Comparison of ENCODE assay signal across 8 mouse cellular contexts in the genomic region with DNA sequence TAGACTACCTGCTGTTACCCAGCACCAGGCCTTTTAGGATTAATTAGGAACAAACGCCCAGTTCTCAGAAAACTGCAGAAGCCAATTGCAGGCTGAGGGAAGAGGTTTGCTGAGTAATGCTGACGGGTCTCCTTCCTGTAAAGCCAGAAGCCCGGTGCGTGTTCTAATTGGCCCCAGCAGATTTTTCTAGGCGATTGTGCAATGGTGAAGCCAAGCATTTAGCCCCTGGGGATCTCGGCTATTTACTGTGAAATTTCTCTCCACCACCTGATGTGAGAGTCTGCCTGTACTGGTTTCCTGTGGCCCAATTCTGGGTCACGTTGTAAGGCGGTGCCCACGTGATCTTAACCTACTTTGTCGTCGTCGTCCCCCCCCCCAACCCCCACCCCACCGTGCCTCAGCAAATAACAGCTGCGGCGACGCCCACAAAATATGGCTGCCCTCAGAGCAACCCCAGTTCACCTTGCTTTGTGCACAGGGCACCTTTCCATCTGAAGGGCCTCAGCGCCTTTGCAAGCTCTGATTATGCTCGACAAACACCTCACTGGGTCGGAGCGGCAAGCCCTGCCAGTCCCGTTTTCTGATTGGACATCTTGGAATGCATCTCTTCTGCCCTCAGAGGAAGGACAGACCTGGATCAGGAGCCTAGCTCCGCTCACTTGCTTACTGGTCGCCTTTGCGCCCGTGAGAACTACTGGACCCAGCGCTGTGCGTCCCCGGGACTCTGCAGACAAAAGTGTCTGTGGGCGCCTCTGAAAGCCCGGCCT. TPM values are rescaled to one million over a fixed set of nuclear protein-coding genes. Genes with fewer than 3 reads are reported as not detected.
DNase-seq lines count a peak whose midpoint lies in the region; ATAC-seq and TF ChIP-seq lines count a peak whose summit lies in the region.

No protein-coding gene starts in this region.

- H3K27me3 ChIP-seq in embryonic facial prominence, embryonic 14.5 days (replicated peaks; ENCODE audit: control insufficient read depth, insufficient read depth, low read length) = no peaks in the 10 kb centered on the region
- H3K27me3 ChIP-seq in heart, adult 2 months (ENCODE audit: control insufficient read depth, insufficient read depth, low read length) = no peaks in the 10 kb centered on the region
- no peaks in the 10 kb centered on the region for H3K27me3 ChIP-seq in kidney, adult 2 months (replicated peaks; ENCODE audit: control insufficient read depth, insufficient read depth, low read length)
- no peaks in the 10 kb centered on the region for H3K27me3 ChIP-seq in limb, embryonic 12.5 days
- 0 out of 2 replicates have a peak, but pooled peaks cover 3% of the 10 kb centered on the region for H3K27me3 ChIP-seq in midbrain, embryonic 13.5 days

- H3K36me3 ChIP-seq in embryonic facial prominence, embryonic 14.5 days (ENCODE audit: control insufficient read depth, insufficient read depth, low read length) = no peaks in the 10 kb centered on the region
- H3K36me3 ChIP-seq in heart, adult 2 months (ENCODE audit: control insufficient read depth, insufficient read depth, low read length) = no peaks in the 10 kb centered on the region
- no peaks in the 10 kb centered on the region for H3K36me3 ChIP-seq in kidney, adult 2 months (ENCODE audit: control insufficient read depth, insufficient read depth, low read length)
- H3K36me3 ChIP-seq in limb, embryonic 12.5 days = no peaks in the 10 kb centered on the region
- H3K36me3 ChIP-seq in midbrain, embryonic 13.5 days = no peaks in the 10 kb centered on the region

- intact Hi-C loops in heart, adult 2 months (cut with DNase I) = loop anchor here (1.0 to 5.0 kb wide), 4 partner anchors 15 to 128 kb away; a partner anchor contains a TSS

- peak overlapping the region; percentile 93 for H3K4me2 ChIP-seq in embryonic facial prominence, embryonic 14.5 days (ENCODE audit: low read depth, low read length)
- peak overlapping the region; percentile 85 for H3K4me2 ChIP-seq in limb, embryonic 12.5 days
- H3K4me2 ChIP-seq in midbrain, embryonic 13.5 days (replicated peaks) = peak overlapping the region; percentile 77

- H3K9me3 ChIP-seq in embryonic facial prominence, embryonic 14.5 days (ENCODE audit: control insufficient read depth, low read length) = no peaks in the 10 kb centered on the region
- H3K9me3 ChIP-seq in limb, embryonic 12.5 days = no peaks in the 10 kb centered on the region
- no peaks in the 10 kb centered on the region for H3K9me3 ChIP-seq in midbrain, embryonic 13.5 days

- H3K4me1 ChIP-seq in embryonic facial prominence, embryonic 14.5 days (ENCODE audit: control insufficient read depth, insufficient read depth, low read length) = peaks cover 8% of the 10 kb centered on the region; the same call in 1 of the 2 replicates
- H3K4me1 ChIP-seq in heart, adult 2 months (ENCODE audit: control insufficient read depth, insufficient read depth, low read length) = peaks cover 11% of the 10 kb centered on the region
- H3K4me1 ChIP-seq in kidney, adult 2 months (ENCODE audit: control insufficient read depth, insufficient read depth, low read length) = peaks cover 14% of the 10 kb centered on the region; the same call in 1 of the 2 replicates
- peaks cover 12% of the 10 kb centered on the region for H3K4me1 ChIP-seq in limb, embryonic 12.5 days (replicated peaks)
- H3K4me1 ChIP-seq in midbrain, embryonic 13.5 days (replicated peaks) = peaks cover 19% of the 10 kb centered on the region

- no peaks in the 10 kb centered on the region for H3K79me2 ChIP-seq in heart, adult 2 months (replicated peaks; ENCODE audit: control insufficient read depth, insufficient read depth, low read length)

- TF ChIP-seq EP300 in heart, adult 2 months (IDR thresholded peaks at IDR 0.05; ENCODE audit: insufficient read depth, low read depth, low read length) = peak; percentile 78

- peak; percentile 98 for DNase-seq in 416B (ENCODE audit: low read depth)
- peak; percentile 72 for DNase-seq in adrenal gland, postnatal 25 days
- DNase-seq in embryonic facial prominence, embryonic 14.5 days (ENCODE audit: low spot score) = peak; percentile 94
- peak; percentile 83 to 86 for DNase-seq in heart, adult 2 months
- peak; percentile 94 for DNase-seq in kidney, adult 2 months
- DNase-seq in spleen, adult 18-20 months = peak; percentile 64 to 67

- WGBS in embryonic facial prominence, embryonic 14.5 days = under 1% methylated on average over 30 of the region's 30 CpGs
- under 1% methylated on average over 30 of the region's 30 CpGs for WGBS in heart, adult 2 months
- 2% methylated on average over 30 of the region's 30 CpGs for WGBS in kidney, adult 2 months
- WGBS in limb, embryonic 12.5 days = under 1% methylated on average over 30 of the region's 30 CpGs
- WGBS in midbrain, embryonic 13.5 days = under 1% methylated on average over 30 of the region's 30 CpGs

- ATAC-seq in embryonic facial prominence, embryonic 14.5 days (ENCODE audit: low read depth) = peak; percentile 77
- peak; percentile 68; the same call in 1 of the 2 replicates for ATAC-seq in limb, embryonic 12.5 days (ENCODE audit: insufficient number of reproducible peaks, insufficient read depth, low FRiP score, low TSS enrichment, low read depth)
- peak; percentile 74 for ATAC-seq in midbrain, embryonic 13.5 days

- peak overlapping the region; percentile 75 for H3K27ac ChIP-seq in embryonic facial prominence, embryonic 14.5 days (replicated peaks; ENCODE audit: low read depth, low read length)
- peak overlapping the region; percentile 99 for H3K27ac ChIP-seq in heart, adult 2 months
- peak overlapping the region; percentile 99 for H3K27ac ChIP-seq in kidney, adult 2 months (ENCODE audit: insufficient read depth, low read depth, low read length)
- H3K27ac ChIP-seq in limb, embryonic 12.5 days = peak overlapping the region; percentile 91
- H3K27ac ChIP-seq in midbrain, embryonic 13.5 days = peak overlapping the region; percentile 90

- peak overlapping the region; percentile 59 for H3K9ac ChIP-seq in embryonic facial prominence, embryonic 14.5 days (ENCODE audit: low read depth, low read length)
- H3K9ac ChIP-seq in heart, adult 2 months (ENCODE audit: low read depth, low read length) = peak overlapping the region; percentile 66
- peak overlapping the region; percentile 57 for H3K9ac ChIP-seq in limb, embryonic 12.5 days (replicated peaks)
- peak overlapping the region; percentile 66 for H3K9ac ChIP-seq in midbrain, embryonic 13.5 days (replicated peaks)

- TF ChIP-seq POLR2A in heart, adult 2 months (IDR thresholded peaks at IDR 0.05; ENCODE audit: insufficient read depth, low read depth, low read length) = peak; percentile 68
- TF ChIP-seq POLR2A in kidney, adult 2 months (IDR thresholded peaks at IDR 0.05; ENCODE audit: low read depth, low read length) = no peak

- no peak for TF ChIP-seq CTCF in heart, adult 2 months (IDR thresholded peaks at IDR 0.05)
- TF ChIP-seq CTCF in kidney, adult 2 months (conservative IDR thresholded peaks at IDR 0.05; ENCODE audit: insufficient read depth, insufficient read length, low read depth, low read length) = 0 out of 2 replicates have a peak, but pooled peaks have one; percentile 1

- H3K4me3 ChIP-seq in embryonic facial prominence, embryonic 14.5 days (ENCODE audit: low read depth, low read length) = peak overlapping the region; percentile 43
- H3K4me3 ChIP-seq in heart, adult 2 months = peak overlapping the region; percentile 60
- peak overlapping the region; percentile 31 for H3K4me3 ChIP-seq in kidney, adult 2 months (ENCODE audit: insufficient read depth, low read depth, low read length)
- H3K4me3 ChIP-seq in limb, embryonic 12.5 days (replicated peaks) = peak overlapping the region; percentile 43
- H3K4me3 ChIP-seq in midbrain, embryonic 13.5 days (replicated peaks) = peak overlapping the region; percentile 43

RNA-seq across cellular contexts. Expression of a gene that starts 20.9 kb away (rescaled TPM):
- 70.0 and 79.4 TPM in 2 replicates for total RNA-seq in adrenal gland, postnatal 25 days (2021)
- 9.4 and 12.5 TPM in 2 replicates for polyA plus RNA-seq in embryonic facial prominence, embryonic 14.5 days (2014; fragmentation: Nextera tagmentation; extraction: Ambion mirVana)
- 10 to 100 TPM; 28.0 to 28.9 TPM for total RNA-seq in heart, adult 2 months (2021)
- 10.7 and 11.5 TPM in 2 replicates for polyA plus RNA-seq in heart, adult 2 months (2012; rRNA removed)
- 15.9 and 19.6 TPM in 2 replicates for polyA plus RNA-seq in kidney, adult 2 months (2012; rRNA removed)
- polyA plus RNA-seq in limb, embryonic 12.5 days (2016; fragmentation: Nextera tagmentation; extraction: Ambion mirVana) = 14.1 and 16.6 TPM in 2 replicates
- polyA plus RNA-seq in midbrain, embryonic 13.5 days (2015; fragmentation: Nextera tagmentation; extraction: Ambion mirVana) = 18.3 and 20.5 TPM in 2 replicates

RNA-seq across cellular contexts. Expression of a gene that starts 46.6 kb away (rescaled TPM):
- 9.5 and 12.7 TPM in 2 replicates for total RNA-seq in adrenal gland, postnatal 25 days (2021)
- 22.8 and 27.7 TPM in 2 replicates for polyA plus RNA-seq in embryonic facial prominence, embryonic 14.5 days (2014; fragmentation: Nextera tagmentation; extraction: Ambion mirVana)
- total RNA-seq in heart, adult 2 months (2021) = 100 to 1,000 TPM; 236 to 263 TPM
- polyA plus RNA-seq in heart, adult 2 months (2012; rRNA removed) = 297 and 303 TPM in 2 replicates
- polyA plus RNA-seq in kidney, adult 2 months (2012; rRNA removed) = 10.2 and 10.5 TPM in 2 replicates
- polyA plus RNA-seq in limb, embryonic 12.5 days (2016; fragmentation: Nextera tagmentation; extraction: Ambion mirVana) = 65.4 and 78.9 TPM in 2 replicates
- polyA plus RNA-seq in midbrain, embryonic 13.5 days (2015; fragmentation: Nextera tagmentation; extraction: Ambion mirVana) = 24.0 and 24.7 TPM in 2 replicates

RNA-seq across cellular contexts. Expression of a gene that starts 59.1 kb away (rescaled TPM):
- total RNA-seq in adrenal gland, postnatal 25 days (2021) = 0.64 and 2.0 TPM in 2 replicates
- polyA plus RNA-seq in embryonic facial prominence, embryonic 14.5 days (2014; fragmentation: Nextera tagmentation; extraction: Ambion mirVana) = 0.17 and 0.41 TPM in 2 replicates
- total RNA-seq in heart, adult 2 months (2021) = 10 to 100 TPM; 16.5 to 20.2 TPM
- polyA plus RNA-seq in heart, adult 2 months (2012; rRNA removed) = 35.5 and 36.6 TPM in 2 replicates
- polyA plus RNA-seq in kidney, adult 2 months (2012; rRNA removed) = 29.0 and 32.3 TPM in 2 replicates
- polyA plus RNA-seq in limb, embryonic 12.5 days (2016; fragmentation: Nextera tagmentation; extraction: Ambion mirVana) = 0.80 and 0.87 TPM in 2 replicates
- polyA plus RNA-seq in midbrain, embryonic 13.5 days (2015; fragmentation: Nextera tagmentation; extraction: Ambion mirVana) = 0.10 and 0.27 TPM in 2 replicates

Comparison
In these comparisons a context has a peak if more than half of its experiments do, and no peak if none do; other contexts are left out.
1. Peak in every context shown above with its lines: DNase-seq, ATAC-seq, H3K4me3 ChIP-seq and H3K27ac ChIP-seq.
2. RNA of a gene that starts 59.1 kb away (polyA plus RNA-seq): 35.5 to 36.6 TPM in heart, adult 2 months and 29.0 to 32.3 TPM in kidney, adult 2 months; 0.80 to 0.87 TPM in limb, embryonic 12.5 days, 0.10 to 0.27 TPM in midbrain, embryonic 13.5 days and 0.17 to 0.41 TPM in embryonic facial prominence, embryonic 14.5 days; every median in the first group is over 10 times any median in the second.